Mouse (Mus musculus): Measurements from ENCODE around the gene Tmtc3. TPM values are rescaled to one million over a fixed set of nuclear protein-coding genes. Genes with fewer than 3 reads are reported as not detected.
"Not testable (repeated sequence)": the region's sequence is repeated elsewhere in the genome, so short reads cannot be mapped to it uniquely, and the experiment has no call there.

Tmtc3 gene
- polyA plus RNA-seq, 1 experiment from 2014 or later = 13.6 TPM

DNA sequence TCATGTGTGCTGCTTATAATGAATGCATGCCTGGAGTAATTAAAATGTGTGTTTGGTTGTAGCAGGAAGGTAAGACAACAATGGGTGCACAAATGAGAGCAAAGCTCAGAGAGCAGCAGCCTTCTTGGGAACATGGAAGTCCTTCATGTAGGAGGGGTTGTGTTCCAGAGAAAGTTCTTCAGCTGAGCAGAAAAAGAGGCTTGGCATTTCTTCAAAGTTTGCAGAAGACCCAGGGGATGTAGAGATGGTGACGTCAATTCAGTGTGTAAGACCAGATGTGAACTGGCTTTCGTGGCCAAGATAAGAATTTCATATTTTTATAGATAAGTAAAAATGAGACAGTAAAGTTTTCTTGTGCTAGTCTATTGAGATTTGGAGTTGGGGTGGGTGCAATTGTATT, 59.6 kb downstream of the Tmtc3 start:
- no peaks in the 10 kb centered on the region for H3K4me1 ChIP-seq

DNA sequence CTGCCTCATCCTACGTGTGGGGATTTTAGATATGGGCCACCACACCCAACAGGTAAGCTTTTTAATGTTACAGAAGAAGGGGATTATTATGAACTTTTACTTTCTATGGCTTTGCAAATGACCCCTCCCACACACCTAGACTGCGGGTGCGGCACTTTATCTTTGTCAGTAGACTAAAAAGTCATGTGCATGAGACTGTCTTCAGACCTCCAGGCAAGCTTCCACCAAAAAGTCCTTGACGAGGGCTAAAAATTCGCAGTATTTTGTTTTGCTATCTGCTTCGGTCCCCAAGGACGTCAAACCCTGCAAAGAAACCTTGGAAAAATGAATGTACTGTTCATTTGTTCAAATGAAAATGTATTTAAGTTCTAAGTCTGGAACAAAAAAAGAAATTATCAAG, 71.6 kb downstream of the Tmtc3 start:
- Histone ChIP-seq H3K4me1 (no peaks in the 10 kb centered on the region), H3K9ac (no peak overlapping the region), H3K4me3 (no peak overlapping the region), H3K27me3 (replicated peaks) (no peaks in the 10 kb centered on the region), H3K27ac (no peak overlapping the region), H3K9me3 (no peaks in the 10 kb centered on the region), H3K4me2 (replicated peaks) (no peak overlapping the region), H3K36me3 (no peaks in the 10 kb centered on the region)
- 91% methylated on average over 7 of the region's 7 CpGs for WGBS
- ATAC-seq (ENCODE audit: low FRiP score, low read depth) = no peak

More for the DNA sequence above, 59.6 kb downstream of the Tmtc3 start:
- Histone ChIP-seq H3K27ac (no peak overlapping the region), H3K9me3 (no peaks in the 10 kb centered on the region), H3K4me2 (replicated peaks) (no peak overlapping the region), H3K27me3 (replicated peaks) (no peaks in the 10 kb centered on the region), H3K36me3 (no peaks in the 10 kb centered on the region), H3K4me3 (no peak overlapping the region), H3K9ac (no peak overlapping the region)
- ATAC-seq (ENCODE audit: low FRiP score, low read depth) = no peak
- 89% methylated on average over 2 of the region's 2 CpGs for WGBS

DNA sequence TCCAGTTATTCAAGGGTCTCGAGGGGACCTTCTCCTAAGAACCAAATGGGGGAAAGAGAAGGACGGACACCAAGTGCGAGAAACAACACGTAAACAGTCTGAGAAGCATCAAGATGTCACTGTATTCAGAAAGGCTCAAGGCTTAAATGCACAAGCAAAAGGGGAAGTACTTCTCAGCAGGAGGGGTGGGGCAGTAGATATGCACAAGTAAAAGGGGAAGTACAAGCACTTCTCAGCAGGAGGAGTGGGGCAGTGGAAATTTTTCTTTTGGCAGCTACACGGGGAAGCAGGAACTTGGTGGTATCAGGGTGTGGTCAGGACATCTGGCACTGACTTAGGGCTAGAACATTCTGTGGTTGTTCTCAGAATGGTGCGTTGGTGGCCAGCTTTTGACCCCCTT, 84.8 kb downstream of the Tmtc3 start:
- H3K4me3 ChIP-seq; H3K4me1 ChIP-seq; ATAC-seq (ENCODE audit: low FRiP score, low read depth); H3K4me2 ChIP-seq (replicated peaks); H3K27ac ChIP-seq; H3K36me3 ChIP-seq; H3K9ac ChIP-seq; H3K27me3 ChIP-seq (replicated peaks); H3K9me3 ChIP-seq: not testable (repeated sequence)
- 86% methylated on average over 6 of the region's 6 CpGs for WGBS

Other genes starting within 250 kb of the Tmtc3 start
- gene Gm4301, start 151.7 kb downstream of the Tmtc3 start, polyA plus RNA-seq (2016; fragmentation: Nextera tagmentation; extraction: Ambion mirVana) = not detected in 2 replicates
- gene Gm4302, start 146.5 kb downstream of the Tmtc3 start, polyA plus RNA-seq (2016; fragmentation: Nextera tagmentation; extraction: Ambion mirVana) = not detected in 2 replicates
- not detected in 2 replicates for gene Gm4303, start 141.4 kb downstream of the Tmtc3 start, polyA plus RNA-seq (2016; fragmentation: Nextera tagmentation; extraction: Ambion mirVana)
- gene Gm4305, start 136.3 kb downstream of the Tmtc3 start, polyA plus RNA-seq (2016; fragmentation: Nextera tagmentation; extraction: Ambion mirVana) = not detected in 2 replicates
- not detected in 2 replicates for gene Gm4307, start 126.0 kb downstream of the Tmtc3 start, polyA plus RNA-seq (2016; fragmentation: Nextera tagmentation; extraction: Ambion mirVana)
- gene Gm4312, start 104.8 kb downstream of the Tmtc3 start, polyA plus RNA-seq (2016; fragmentation: Nextera tagmentation; extraction: Ambion mirVana) = not detected in 2 replicates
- gene Cep290, start 208 bp upstream of the Tmtc3 start, polyA plus RNA-seq (2016; fragmentation: Nextera tagmentation; extraction: Ambion mirVana) = 6.0 and 6.7 TPM in 2 replicates
- gene 4930430F08Rik, start 103.1 kb upstream of the Tmtc3 start, polyA plus RNA-seq (2016; fragmentation: Nextera tagmentation; extraction: Ambion mirVana) = 11.3 and 12.3 TPM in 2 replicates
- not detected in 2 replicates for gene 1700017N19Rik, start 103.1 kb upstream of the Tmtc3 start, polyA plus RNA-seq (2016; fragmentation: Nextera tagmentation; extraction: Ambion mirVana)